Mouse (Mus musculus) layer of hippocampus, adult 9-11 months (tissue): ENCODE measurements around the gene 1700010I14Rik.

Source experiments
- DNase-seq: peaks from one replicate; pipeline ENCODE4 v3.0.0; 2022

Gene 1700010I14Rik

GRCm38 (mm10) chr17:8988119-8988807 is at the start of gene 1700010I14Rik:
TSS of gene 1700010I14Rik (plus strand) at chr17:8988333.
- peak; percentile 87 for DNase-seq

- no peak for DNase-seq
Observed at GRCm38 (mm10) chr17:8951588-8951987, 36.5 kb upstream of the 1700010I14Rik start.

GRCm38 (mm10) chr17:8952951-8953350 is 35.2 kb upstream of the 1700010I14Rik start:
- no peak for DNase-seq

GRCm38 (mm10) chr17:8958125-8958524 is 30.0 kb upstream of the 1700010I14Rik start:
- no peak for DNase-seq

- DNase-seq = no peak
Observed at GRCm38 (mm10) chr17:8960386-8960785, 27.7 kb upstream of the 1700010I14Rik start.

- DNase-seq = no peak
Observed at GRCm38 (mm10) chr17:8961097-8961496, 27.0 kb upstream of the 1700010I14Rik start.

GRCm38 (mm10) chr17:8961644-8962043 is 26.5 kb upstream of the 1700010I14Rik start:
- no peak for DNase-seq

- no peak for DNase-seq
Observed at GRCm38 (mm10) chr17:8965177-8965576, 23.0 kb upstream of the 1700010I14Rik start.

- DNase-seq = no peak
Observed at GRCm38 (mm10) chr17:8972152-8972854, 15.8 kb upstream of the 1700010I14Rik start.

GRCm38 (mm10) chr17:8973331-8973730 is 14.8 kb upstream of the 1700010I14Rik start:
- no peak for DNase-seq

- DNase-seq = no peak
Observed at GRCm38 (mm10) chr17:8974423-8974822, 13.7 kb upstream of the 1700010I14Rik start.

- DNase-seq = no peak
Observed at GRCm38 (mm10) chr17:8974823-8975397, 13.2 kb upstream of the 1700010I14Rik start.

- DNase-seq = peak; percentile 44
Observed at GRCm38 (mm10) chr17:8976745-8977144, 11.4 kb upstream of the 1700010I14Rik start.

- DNase-seq = no peak
Observed at GRCm38 (mm10) chr17:8977271-8977670, 10.9 kb upstream of the 1700010I14Rik start.

GRCm38 (mm10) chr17:8983576-8983975 is 4.6 kb upstream of the 1700010I14Rik start:
- DNase-seq = no peak

- DNase-seq = peak; percentile 43
Observed at GRCm38 (mm10) chr17:8985714-8986113, 2.4 kb upstream of the 1700010I14Rik start.

- DNase-seq = peak; percentile 79
Observed at GRCm38 (mm10) chr17:8986551-8986950, 1.6 kb upstream of the 1700010I14Rik start.

GRCm38 (mm10) chr17:8987369-8987768 is 764 bp upstream of the 1700010I14Rik start:
- no peak for DNase-seq

- peak; percentile 38 for DNase-seq
Observed at GRCm38 (mm10) chr17:8991160-8991559, 3.0 kb downstream of the 1700010I14Rik start.

GRCm38 (mm10) chr17:8995344-8995743 is 7.2 kb downstream of the 1700010I14Rik start:
- DNase-seq = no peak

GRCm38 (mm10) chr17:9002438-9002837 is 14.3 kb downstream of the 1700010I14Rik start:
- no peak for DNase-seq

- DNase-seq = no peak
Observed at GRCm38 (mm10) chr17:9004516-9004915, 16.4 kb downstream of the 1700010I14Rik start.

- DNase-seq = peak; percentile 28
Observed at GRCm38 (mm10) chr17:9023198-9023942, 35.2 kb downstream of the 1700010I14Rik start.
